Mouse (Mus musculus) activated CD4-positive, CD25-positive, alpha-beta regulatory T cell, adult 4 months (primary cell): ENCODE data around the gene Ptges2. TPM values are rescaled to one million over a fixed set of nuclear protein-coding genes. Genes with fewer than 3 reads are reported as not detected.

Experiments used
- ATAC-seq: one replicate; pipeline ENCODE4 v1.8.0; 2017
- polyA plus RNA-seq, 2 experiments: library from polyadenylated mRNA; unstranded; fragments of 100-300 nt; shearing (Covaris generic); gene quantifications; one replicate each; pipeline ENCODE4 v1.2.1; 2017

The Ptges2 gene
- polyA plus RNA-seq, 2 experiments from 2014 or later = 1.0 to 1.6 TPM

DNA sequence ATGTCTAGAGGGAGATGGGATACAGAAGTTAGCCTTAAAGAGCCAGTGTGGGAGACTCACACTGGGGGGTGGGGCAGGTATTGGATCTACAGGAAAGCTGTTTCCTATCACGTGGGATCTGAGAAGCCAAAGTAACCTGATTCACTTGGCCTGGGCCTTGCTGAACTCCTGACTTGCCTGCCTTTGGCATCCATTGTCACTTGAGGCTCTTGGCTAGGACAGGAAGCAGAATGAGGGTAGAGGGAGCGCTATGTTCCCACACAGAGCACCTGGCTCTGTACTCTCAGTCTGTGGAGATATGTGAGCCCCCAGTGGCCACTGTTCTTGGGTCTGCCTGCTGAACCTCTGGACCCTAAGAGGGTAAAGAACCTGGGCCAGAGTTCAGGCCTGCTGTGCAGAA lies 20.9 kb downstream of the Ptges2 start:
- no peak for ATAC-seq

- ATAC-seq = no peak
These were observed 21.8 kb downstream of the Ptges2 start for GRCm38 (mm10) chr2:32417486-32417885.

- no peak for ATAC-seq
These were observed 22.9 kb downstream of the Ptges2 start for GRCm38 (mm10) chr2:32418430-32419151.

- no peak for ATAC-seq
These were observed 23.7 kb downstream of the Ptges2 start for GRCm38 (mm10) chr2:32419359-32419758.

- no peak for ATAC-seq
These were observed 24.4 kb downstream of the Ptges2 start for GRCm38 (mm10) chr2:32420066-32420608.

DNA sequence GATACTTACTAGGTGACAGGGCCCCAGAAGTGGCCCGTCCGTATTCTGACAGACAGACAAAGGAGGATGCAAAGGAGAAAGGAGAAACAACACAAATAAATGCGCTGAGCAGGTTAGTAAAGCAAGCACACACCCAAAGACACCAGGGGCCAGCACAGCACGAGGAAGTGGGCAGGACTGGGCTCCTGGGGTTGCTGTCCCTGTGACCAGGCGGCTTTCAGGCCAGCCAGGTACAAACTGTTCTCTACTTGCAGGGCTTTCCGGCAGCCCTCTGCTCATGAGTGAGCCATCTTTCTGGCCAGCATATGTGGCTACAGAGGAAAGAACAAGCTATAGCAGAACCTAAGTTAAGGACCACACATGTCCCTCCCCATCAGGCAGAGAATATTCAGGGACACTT lies 25.0 kb downstream of the Ptges2 start:
- ATAC-seq = no peak

- ATAC-seq = no peak
These were observed 26.2 kb downstream of the Ptges2 start for GRCm38 (mm10) chr2:32421851-32422251.

- ATAC-seq = peak; percentile 77
These were observed 28.0 kb downstream of the Ptges2 start for GRCm38 (mm10) chr2:32423481-32424331.

DNA sequence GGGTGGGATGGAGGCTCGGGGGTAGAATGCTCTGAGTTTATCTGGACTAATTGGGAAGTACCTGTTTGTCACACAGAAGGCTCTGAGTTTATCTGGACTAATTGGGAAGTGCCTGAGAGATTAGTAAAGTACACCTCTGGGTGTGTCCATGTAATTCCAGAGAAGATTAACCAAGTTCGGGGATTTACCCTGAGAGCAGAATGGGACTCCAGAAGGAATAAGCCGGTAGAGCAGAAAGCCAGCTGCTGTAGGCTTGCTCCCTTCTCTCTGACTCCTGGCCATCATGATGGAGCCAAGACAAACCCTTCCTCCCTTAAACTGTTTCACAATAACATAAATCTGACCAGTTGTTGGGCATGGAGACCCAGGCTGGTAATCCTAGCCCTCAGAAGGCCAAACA lies 29.1 kb downstream of the Ptges2 start:
- no peak for ATAC-seq

DNA sequence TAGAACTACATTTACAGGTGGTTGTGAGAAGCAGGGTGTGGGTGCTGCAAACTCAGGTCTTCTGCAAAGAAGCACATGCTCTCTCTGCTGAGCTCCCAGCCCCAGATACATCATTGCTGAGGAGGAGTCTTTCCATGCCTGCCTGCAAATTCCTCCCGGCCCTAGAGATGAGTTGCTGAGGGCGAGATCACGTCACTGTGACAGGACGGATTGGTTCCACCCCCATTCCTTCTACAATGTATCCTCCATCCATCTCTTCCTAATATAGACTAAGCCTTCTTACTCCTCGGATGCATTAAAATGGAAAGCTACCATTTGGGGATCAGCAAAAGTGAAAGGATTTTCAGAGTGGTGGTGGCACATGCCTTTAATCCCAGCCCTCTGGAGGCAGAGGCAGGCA lies 29.9 kb downstream of the Ptges2 start:
- no peak for ATAC-seq

- ATAC-seq = no peak
These were observed 30.4 kb downstream of the Ptges2 start for GRCm38 (mm10) chr2:32426141-32426540.

- no peak for ATAC-seq
These were observed 32.0 kb downstream of the Ptges2 start for GRCm38 (mm10) chr2:32427720-32428119.

GRCm38 (mm10) chr2:32428262-32428722 lies 32.6 kb downstream of the Ptges2 start:
- peak; percentile 30 for ATAC-seq

- ATAC-seq = no peak
These were observed 33.7 kb downstream of the Ptges2 start for GRCm38 (mm10) chr2:32429215-32429891.

DNA sequence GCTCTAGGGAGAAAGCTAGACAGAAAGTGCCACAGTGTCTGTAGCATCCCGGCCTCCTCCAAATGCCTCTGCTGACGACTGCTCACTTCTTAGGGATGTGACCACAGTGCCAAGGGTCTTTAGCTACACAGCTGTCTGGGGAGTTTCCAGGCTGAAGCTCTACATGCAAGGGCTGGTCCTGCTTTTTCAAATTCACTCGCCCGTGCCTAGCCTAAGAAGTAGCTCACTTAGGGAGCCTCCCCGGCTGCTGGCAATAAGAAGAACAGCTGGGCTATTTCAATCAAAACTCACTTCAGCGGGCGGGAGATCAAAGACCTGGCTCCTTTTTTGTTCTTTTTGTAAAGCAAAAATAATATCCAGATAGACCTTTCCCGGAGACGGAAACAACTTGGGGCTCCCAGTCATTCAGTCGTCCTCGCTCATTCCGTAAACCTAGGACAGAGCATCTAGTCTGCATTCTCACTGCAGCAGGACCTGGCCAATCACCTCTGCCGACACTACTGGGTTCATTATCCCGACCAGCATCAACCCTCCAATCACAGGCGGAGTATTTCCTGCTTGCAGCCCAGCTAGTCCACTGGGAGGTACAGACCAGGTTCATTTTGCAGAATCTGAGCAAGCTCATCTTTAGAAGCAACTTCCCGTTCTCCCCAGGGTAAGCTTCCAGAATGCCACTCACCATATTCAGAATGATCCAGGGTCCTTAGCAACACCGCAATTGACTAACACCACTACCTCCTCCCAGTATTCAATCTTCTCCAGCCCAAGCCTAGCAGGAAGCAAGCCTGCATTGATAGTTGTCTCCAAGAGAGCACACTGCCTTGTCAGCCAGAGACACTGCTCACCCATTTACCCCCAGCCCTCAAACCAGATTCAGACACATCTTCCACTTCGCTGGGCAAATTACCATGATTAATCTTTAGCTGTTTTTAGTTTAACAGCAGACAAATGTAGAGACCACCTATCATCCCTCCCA lies 35.3 kb downstream of the Ptges2 start:
- ATAC-seq = no peak

- ATAC-seq = no peak
These were observed 41.1 kb downstream of the Ptges2 start for GRCm38 (mm10) chr2:32436686-32437372.

DNA sequence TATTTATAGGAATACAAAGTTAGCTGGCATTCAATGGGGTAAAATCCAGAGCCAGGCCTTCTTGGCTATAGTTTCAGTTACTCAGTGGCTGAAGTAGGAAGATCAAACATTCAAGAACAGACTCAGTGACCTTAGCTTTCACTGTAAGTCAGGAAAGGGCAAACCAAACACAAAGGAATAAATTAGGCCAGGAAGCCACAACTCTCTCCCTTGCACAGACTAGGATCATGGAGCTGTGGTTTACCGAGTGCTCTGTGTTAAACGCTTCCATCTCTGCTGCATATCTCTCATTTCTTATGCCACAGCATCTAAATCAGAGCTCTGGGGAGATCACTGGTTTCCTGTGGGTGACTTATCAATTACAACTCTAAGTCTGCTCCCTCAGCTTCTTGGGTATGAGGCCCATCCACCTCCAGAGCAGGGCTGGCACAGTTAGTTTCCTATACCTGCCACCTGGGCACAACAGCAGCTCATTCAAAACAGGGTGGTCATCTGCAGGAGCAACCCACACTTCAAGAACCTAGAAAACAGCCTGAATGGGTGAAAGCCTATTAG lies 42.0 kb downstream of the Ptges2 start:
- ATAC-seq = no peak

DNA sequence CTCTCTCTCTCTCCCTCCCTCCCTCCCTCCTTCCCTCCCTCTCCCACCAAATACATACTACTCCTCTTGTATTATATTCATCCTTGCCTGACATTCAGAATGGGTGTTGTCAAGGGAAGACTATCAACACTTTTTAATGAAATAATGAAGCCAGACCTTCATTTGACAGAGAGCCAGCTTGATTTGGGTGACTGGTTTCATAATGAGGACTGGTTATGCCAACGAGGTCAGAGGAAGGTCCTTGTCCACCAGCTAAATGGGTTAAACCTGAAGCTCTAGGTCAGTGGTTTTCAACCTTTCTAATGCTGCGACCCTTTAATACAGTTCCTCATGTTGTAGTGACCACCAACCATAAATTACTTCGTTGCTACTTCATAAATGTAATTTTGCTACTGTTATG lies 43.0 kb downstream of the Ptges2 start:
- ATAC-seq = no peak

DNA sequence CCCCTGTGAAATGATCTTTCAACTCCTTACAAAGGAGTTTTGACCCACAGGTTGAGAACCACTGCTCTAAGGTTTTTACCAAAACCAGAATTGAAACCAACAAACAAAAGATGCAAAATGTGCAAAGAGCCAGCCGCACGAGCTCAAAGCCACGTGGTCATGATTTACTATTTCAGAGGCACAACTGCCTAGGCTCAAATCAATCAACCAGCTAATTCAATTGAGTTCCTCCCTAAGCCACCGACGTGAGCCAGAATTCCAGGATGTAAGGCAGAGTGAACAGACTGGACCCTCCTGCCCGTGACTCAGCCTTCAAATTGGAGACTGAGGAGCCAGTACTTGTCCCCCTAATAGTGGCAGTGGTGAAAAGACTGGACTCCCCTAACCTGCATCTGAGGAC lies 43.5 kb downstream of the Ptges2 start:
- no peak for ATAC-seq

- ATAC-seq = no peak
These were observed 44.5 kb downstream of the Ptges2 start for GRCm38 (mm10) chr2:32440164-32440563.

DNA sequence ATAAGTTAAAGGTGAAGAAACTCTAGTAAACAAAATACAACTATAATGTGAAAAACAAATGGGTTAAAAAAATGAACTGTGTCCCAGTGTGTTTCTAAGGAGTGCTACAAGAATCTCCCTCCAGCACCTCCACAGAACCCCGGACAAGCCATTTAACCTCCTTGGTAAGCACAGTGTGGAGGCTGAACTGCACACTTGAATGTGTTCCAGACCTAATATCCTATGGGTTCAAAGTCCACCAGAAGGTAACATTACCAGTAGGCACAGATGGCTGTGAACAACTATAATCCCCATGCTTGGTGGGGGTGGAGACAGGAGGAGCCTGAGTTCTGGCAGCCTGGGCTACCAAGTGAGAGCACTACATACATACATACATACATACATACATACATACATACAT lies 44.9 kb downstream of the Ptges2 start:
- ATAC-seq = no peak
